Mouse (Mus musculus) CD4-positive, CD25-positive, alpha-beta regulatory T cell, adult 4 months (primary cell): ENCODE measurements at regions not wholly inside any gene's neighbourhood (a gene's known extent, or its start where the extent isn't known, plus 50 kb on each side); places are given as distances from the start of the nearest gene placed in this dataset.

ENCODE experiments used
- ATAC-seq: one replicate; pipeline ENCODE4 v1.8.0; 2017

GRCm38 (mm10) chr11:43370025-43370424, 56.0 kb downstream of the Pttg1 start:
- no peak for ATAC-seq

- no peak for ATAC-seq
These were observed 57.7 kb downstream of the Pttg1 start for GRCm38 (mm10) chr11:43368346-43368745.

- ATAC-seq: no peak
These were observed 64.2 kb downstream of the Pttg1 start for GRCm38 (mm10) chr11:43361858-43362257.

- ATAC-seq: peak; percentile 94
These were observed 67.4 kb downstream of the Pttg1 start for GRCm38 (mm10) chr11:43358390-43359291.

GRCm38 (mm10) chr11:43353602-43354001, 72.4 kb downstream of the Pttg1 start:
- ATAC-seq: no peak

GRCm38 (mm10) chr11:43353030-43353429, 73.0 kb downstream of the Pttg1 start:
- no peak for ATAC-seq

- ATAC-seq: no peak
These were observed 74.2 kb downstream of the Pttg1 start for GRCm38 (mm10) chr11:43351818-43352217.

- ATAC-seq: no peak
These were observed 74.7 kb downstream of the Pttg1 start for GRCm38 (mm10) chr11:43351348-43351747.

GRCm38 (mm10) chr11:43350242-43350641, 75.8 kb downstream of the Pttg1 start:
- ATAC-seq: no peak

- ATAC-seq: no peak
These were observed 76.5 kb downstream of the Pttg1 start for GRCm38 (mm10) chr11:43349564-43349963.

- ATAC-seq: peak; percentile 76
These were observed 77.5 kb downstream of the Pttg1 start for GRCm38 (mm10) chr11:43348571-43348970.

- ATAC-seq: no peak
These were observed 79.6 kb downstream of the Pttg1 start for GRCm38 (mm10) chr11:43346489-43346888.

- ATAC-seq: no peak
These were observed 81.1 kb downstream of the Pttg1 start for GRCm38 (mm10) chr11:43344767-43345561.

GRCm38 (mm10) chr11:43343574-43343973, 82.5 kb downstream of the Pttg1 start:
- no peak for ATAC-seq

- ATAC-seq: no peak
These were observed 87.6 kb downstream of the Pttg1 start for GRCm38 (mm10) chr11:43338377-43338993.

- ATAC-seq: no peak
These were observed 90.3 kb downstream of the Pttg1 start for GRCm38 (mm10) chr11:43335668-43336265.

- no peak for ATAC-seq
These were observed 92.5 kb downstream of the Pttg1 start for GRCm38 (mm10) chr11:43333547-43333946.

GRCm38 (mm10) chr11:43313996-43314395, 112.1 kb downstream of the Pttg1 start:
- ATAC-seq: no peak
